Mouse (Mus musculus) NIH3T3 (cell line): ENCODE results near the gene Celsr3.
A peak's percentile ranks its signal among the peaks of the same experiment; 100 is the strongest.

ENCODE experiments used
- DNase-seq: peaks from one replicate; pipeline ENCODE4 v3.0.0-alpha.2; 2012; ENCODE audit warnings: low read depth

Gene Celsr3

DNA sequence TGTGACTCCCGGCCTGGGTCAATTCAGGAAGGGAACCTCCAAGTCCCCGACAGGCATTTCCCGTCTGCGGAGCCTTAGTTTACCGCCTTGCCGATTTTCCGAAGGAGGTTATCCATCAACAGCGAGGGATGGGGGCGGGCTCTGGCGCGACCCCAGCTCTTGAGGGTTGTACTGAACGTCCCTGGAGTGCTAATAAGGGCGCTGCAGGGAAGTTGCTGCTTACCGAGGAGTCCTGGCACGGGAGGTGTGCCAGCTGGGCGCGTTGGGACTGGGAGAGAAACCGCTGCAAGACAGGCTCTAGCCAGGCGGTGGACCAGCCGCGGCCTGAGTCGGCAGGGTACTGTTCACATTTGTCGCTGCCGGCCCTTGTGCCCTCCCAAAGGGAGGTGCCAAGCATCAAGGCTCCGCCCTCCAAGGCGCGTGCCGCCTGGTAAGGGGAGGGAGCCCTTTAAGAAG, 28.1 kb downstream of the Celsr3 start:
- DNase-seq: peak; percentile 89

DNA sequence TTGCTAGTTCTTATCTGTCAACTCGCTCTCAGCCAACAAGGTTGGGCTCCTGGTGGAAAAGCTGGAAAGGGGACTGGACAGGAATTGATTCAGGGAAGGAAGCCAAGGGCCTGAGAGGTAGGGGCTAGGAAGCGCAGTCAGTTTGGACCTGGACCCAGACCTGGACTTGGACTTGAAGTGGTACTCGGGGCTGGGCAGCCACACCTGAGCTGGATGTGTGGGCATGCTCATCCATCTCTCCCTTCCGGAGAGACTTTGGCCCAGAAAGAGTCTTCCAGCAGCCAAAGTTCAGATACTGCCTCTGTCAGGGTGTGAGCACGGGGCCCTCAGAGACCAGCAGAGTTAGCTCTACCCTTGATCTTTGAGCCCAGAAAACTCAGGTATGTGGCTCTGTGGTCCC, 29.2 kb downstream of the Celsr3 start:
- no peak for DNase-seq

DNA sequence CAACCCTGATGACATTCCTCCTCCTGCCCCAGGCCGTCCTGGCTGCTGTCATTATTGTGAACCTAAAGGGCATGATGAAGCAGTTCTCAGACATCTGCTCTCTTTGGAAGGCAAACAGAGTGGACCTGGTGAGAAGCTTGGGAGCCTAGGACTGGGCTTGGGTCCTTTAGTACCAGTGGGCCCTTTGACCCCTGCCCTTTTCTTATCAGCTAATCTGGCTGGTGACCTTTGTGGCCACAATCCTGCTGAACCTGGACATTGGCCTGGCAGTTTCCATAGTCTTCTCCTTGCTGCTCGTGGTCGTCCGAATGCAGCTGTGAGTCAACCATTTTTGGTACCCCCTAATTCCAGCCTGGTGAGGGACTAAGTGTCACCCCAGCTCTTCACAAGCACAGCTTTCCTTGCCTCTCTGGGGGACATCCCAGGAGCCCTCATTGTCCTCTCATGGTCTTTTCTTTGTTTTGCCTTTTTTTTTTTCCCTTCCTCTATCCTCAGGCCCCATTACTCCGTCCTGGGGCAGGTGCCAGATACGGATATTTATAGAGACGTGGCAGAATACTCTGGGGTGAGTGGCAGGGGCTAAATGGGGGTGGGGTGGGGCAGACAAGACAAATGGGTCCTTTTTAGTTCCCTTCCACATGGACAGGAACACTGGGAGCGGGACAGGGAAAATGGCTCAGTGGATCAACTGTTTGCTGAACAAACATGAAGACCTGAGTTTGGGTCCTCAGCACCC, 32.8 kb downstream of the Celsr3 start:
- no peak for DNase-seq
